Mouse (Mus musculus): Measurements from ENCODE around the gene Reln. TPM values are rescaled to one million over a fixed set of nuclear protein-coding genes. Genes with fewer than 3 reads are reported as not detected.
A peak's percentile ranks its signal among the peaks of the same experiment; 100 is the strongest.

Gene Reln
- polyA plus RNA-seq, 1 experiment from 2014 or later: 10.1 TPM

- WGBS: 87% methylated on average over 5 of the region's 5 CpGs
- no peaks in the 10 kb centered on the region for H3K4me1 ChIP-seq (ENCODE audit: control insufficient read depth, insufficient read depth, low read length)
- no peak for ATAC-seq (ENCODE audit: low FRiP score)
- no peak overlapping the region for H3K27ac ChIP-seq (ENCODE audit: low read depth, low read length)
- no peak overlapping the region for H3K4me2 ChIP-seq
- no peak overlapping the region for H3K9ac ChIP-seq (ENCODE audit: low read length)
- no peak for DNase-seq (ENCODE audit: low spot score, missing footprints)
- H3K27me3 ChIP-seq (ENCODE audit: control insufficient read depth, insufficient read depth, low read length): no peaks in the 10 kb centered on the region
- no peak overlapping the region for H3K4me3 ChIP-seq (ENCODE audit: low read depth, low read length)
- H3K36me3 ChIP-seq (ENCODE audit: control insufficient read depth, insufficient read depth, low read length): no peaks in the 10 kb centered on the region
- H3K9me3 ChIP-seq (ENCODE audit: control insufficient read depth, low read length): no peaks in the 10 kb centered on the region
These were observed 173.2 kb downstream of the Reln start for GRCm38 (mm10) chr5:22171336-22171735.

GRCm38 (mm10) chr5:22164060-22164934, 180.2 kb downstream of the Reln start:
- no peak overlapping the region for H3K9ac ChIP-seq (ENCODE audit: low read length)
- H3K27me3 ChIP-seq (ENCODE audit: control insufficient read depth, insufficient read depth, low read length): no peaks in the 10 kb centered on the region
- H3K4me2 ChIP-seq: no peak overlapping the region
- H3K36me3 ChIP-seq (ENCODE audit: control insufficient read depth, insufficient read depth, low read length): no peaks in the 10 kb centered on the region
- H3K27ac ChIP-seq (ENCODE audit: low read depth, low read length): no peak overlapping the region
- H3K9me3 ChIP-seq (ENCODE audit: control insufficient read depth, low read length): no peaks in the 10 kb centered on the region
- peak; percentile 84 for ATAC-seq (ENCODE audit: low FRiP score)
- no peak overlapping the region for H3K4me3 ChIP-seq (ENCODE audit: low read depth, low read length)
- peak; percentile 90 for DNase-seq (ENCODE audit: low spot score, missing footprints)
- peaks cover 4% of the 10 kb centered on the region; the same call in 1 of the 2 replicates for H3K4me1 ChIP-seq (ENCODE audit: control insufficient read depth, insufficient read depth, low read length)
- WGBS: 57% methylated on average over 10 of the region's 10 CpGs

- H3K27ac ChIP-seq (ENCODE audit: low read depth, low read length): no peak overlapping the region
- no peaks in the 10 kb centered on the region for H3K27me3 ChIP-seq (ENCODE audit: control insufficient read depth, insufficient read depth, low read length)
- H3K9me3 ChIP-seq (ENCODE audit: control insufficient read depth, low read length): no peaks in the 10 kb centered on the region
- DNase-seq (ENCODE audit: low spot score, missing footprints) (no peak), ATAC-seq (ENCODE audit: low FRiP score) (no peak)
- H3K4me2 ChIP-seq: no peak overlapping the region
- peaks cover 4% of the 10 kb centered on the region; the same call in 1 of the 2 replicates for H3K4me1 ChIP-seq (ENCODE audit: control insufficient read depth, insufficient read depth, low read length)
- no peak overlapping the region for H3K4me3 ChIP-seq (ENCODE audit: low read depth, low read length)
- WGBS: 58% methylated on average over 2 of the region's 2 CpGs
- no peaks in the 10 kb centered on the region for H3K36me3 ChIP-seq (ENCODE audit: control insufficient read depth, insufficient read depth, low read length)
- H3K9ac ChIP-seq (ENCODE audit: low read length): no peak overlapping the region
These were observed 183.6 kb downstream of the Reln start for GRCm38 (mm10) chr5:22160935-22161334.

- Histone ChIP-seq H3K9ac (ENCODE audit: low read length) (no peak overlapping the region), H3K36me3 (ENCODE audit: control insufficient read depth, insufficient read depth, low read length) (no peaks in the 10 kb centered on the region), H3K27me3 (ENCODE audit: control insufficient read depth, insufficient read depth, low read length) (no peaks in the 10 kb centered on the region), H3K4me1 (ENCODE audit: control insufficient read depth, insufficient read depth, low read length) (no peaks in the 10 kb centered on the region), H3K9me3 (ENCODE audit: control insufficient read depth, low read length) (no peaks in the 10 kb centered on the region), H3K27ac (ENCODE audit: low read depth, low read length) (no peak overlapping the region), H3K4me2 (no peak overlapping the region), H3K4me3 (ENCODE audit: low read depth, low read length) (no peak overlapping the region)
- 88% methylated on average over 11 of the region's 11 CpGs for WGBS
- ATAC-seq (ENCODE audit: low FRiP score) (no peak), DNase-seq (ENCODE audit: low spot score, missing footprints) (no peak)
These were observed 185.7 kb downstream of the Reln start for GRCm38 (mm10) chr5:22158754-22159153.

GRCm38 (mm10) chr5:22153601-22154000, 190.9 kb downstream of the Reln start:
- 47% methylated on average over 6 of the region's 6 CpGs for WGBS
- DNase-seq (ENCODE audit: low spot score, missing footprints): no peak
- Histone ChIP-seq H3K36me3 (ENCODE audit: control insufficient read depth, insufficient read depth, low read length) (no peaks in the 10 kb centered on the region), H3K9me3 (ENCODE audit: control insufficient read depth, low read length) (no peaks in the 10 kb centered on the region), H3K27ac (ENCODE audit: low read depth, low read length) (no peak overlapping the region), H3K9ac (ENCODE audit: low read length) (no peak overlapping the region), H3K4me3 (ENCODE audit: low read depth, low read length) (no peak overlapping the region), H3K27me3 (ENCODE audit: control insufficient read depth, insufficient read depth, low read length) (no peaks in the 10 kb centered on the region), H3K4me1 (ENCODE audit: control insufficient read depth, insufficient read depth, low read length) (no peaks in the 10 kb centered on the region), H3K4me2 (no peak overlapping the region)
- ATAC-seq (ENCODE audit: low FRiP score): no peak

- H3K4me2 ChIP-seq: no peak overlapping the region
- no peaks in the 10 kb centered on the region for H3K27me3 ChIP-seq (ENCODE audit: control insufficient read depth, insufficient read depth, low read length)
- ATAC-seq (ENCODE audit: low FRiP score): no peak
- H3K4me1 ChIP-seq (ENCODE audit: control insufficient read depth, insufficient read depth, low read length): no peaks in the 10 kb centered on the region
- no peak overlapping the region for H3K4me3 ChIP-seq (ENCODE audit: low read depth, low read length)
- H3K9ac ChIP-seq (ENCODE audit: low read length): no peak overlapping the region
- no peaks in the 10 kb centered on the region; the same call in 1 of the 2 replicates for H3K9me3 ChIP-seq (ENCODE audit: control insufficient read depth, low read length)
- DNase-seq (ENCODE audit: low spot score, missing footprints): peak; percentile 49
- WGBS: 81% methylated on average over 4 of the region's 4 CpGs
- H3K36me3 ChIP-seq (ENCODE audit: control insufficient read depth, insufficient read depth, low read length): no peaks in the 10 kb centered on the region
- H3K27ac ChIP-seq (ENCODE audit: low read depth, low read length): no peak overlapping the region
These were observed 202.7 kb downstream of the Reln start for GRCm38 (mm10) chr5:22141821-22142220.

GRCm38 (mm10) chr5:22139015-22139414, 205.5 kb downstream of the Reln start:
- WGBS: 72% methylated on average over 2 of the region's 2 CpGs

GRCm38 (mm10) chr5:22134402-22134801, 210.1 kb downstream of the Reln start:
- no peak for ATAC-seq (ENCODE audit: low FRiP score)
- Histone ChIP-seq H3K9me3 (ENCODE audit: control insufficient read depth, low read length) (no peaks in the 10 kb centered on the region; the same call in 1 of the 2 replicates), H3K4me2 (no peak overlapping the region), H3K4me1 (ENCODE audit: control insufficient read depth, insufficient read depth, low read length) (no peaks in the 10 kb centered on the region), H3K36me3 (ENCODE audit: control insufficient read depth, insufficient read depth, low read length) (no peaks in the 10 kb centered on the region), H3K4me3 (ENCODE audit: low read depth, low read length) (no peak overlapping the region), H3K9ac (ENCODE audit: low read length) (no peak overlapping the region), H3K27ac (ENCODE audit: low read depth, low read length) (no peak overlapping the region), H3K27me3 (ENCODE audit: control insufficient read depth, insufficient read depth, low read length) (no peaks in the 10 kb centered on the region)
- WGBS: 81% methylated on average over 9 of the region's 9 CpGs
- peak; percentile 33 for DNase-seq (ENCODE audit: low spot score, missing footprints)

More at GRCm38 (mm10) chr5:22139015-22139414, 205.5 kb downstream of the Reln start:
- DNase-seq (ENCODE audit: low spot score, missing footprints) (peak; percentile 8), ATAC-seq (ENCODE audit: low FRiP score) (no peak)
- Histone ChIP-seq H3K4me1 (ENCODE audit: control insufficient read depth, insufficient read depth, low read length) (no peaks in the 10 kb centered on the region), H3K27ac (ENCODE audit: low read depth, low read length) (no peak overlapping the region), H3K27me3 (ENCODE audit: control insufficient read depth, insufficient read depth, low read length) (no peaks in the 10 kb centered on the region), H3K4me2 (no peak overlapping the region), H3K9ac (ENCODE audit: low read length) (no peak overlapping the region), H3K36me3 (ENCODE audit: control insufficient read depth, insufficient read depth, low read length) (no peaks in the 10 kb centered on the region), H3K4me3 (ENCODE audit: low read depth, low read length) (no peak overlapping the region), H3K9me3 (ENCODE audit: control insufficient read depth, low read length) (no peaks in the 10 kb centered on the region; the same call in 1 of the 2 replicates)

- H3K4me3 ChIP-seq (ENCODE audit: low read depth, low read length): no peak overlapping the region
- H3K4me2 ChIP-seq: no peak overlapping the region
- H3K27ac ChIP-seq (ENCODE audit: low read depth, low read length): no peak overlapping the region
- DNase-seq (ENCODE audit: low spot score, missing footprints): peak; percentile 44
- H3K27me3 ChIP-seq (ENCODE audit: control insufficient read depth, insufficient read depth, low read length): no peaks in the 10 kb centered on the region
- 87% methylated on average over 5 of the region's 5 CpGs for WGBS
- H3K4me1 ChIP-seq (ENCODE audit: control insufficient read depth, insufficient read depth, low read length): no peaks in the 10 kb centered on the region
- no peaks in the 10 kb centered on the region for H3K9me3 ChIP-seq (ENCODE audit: control insufficient read depth, low read length)
- no peak overlapping the region for H3K9ac ChIP-seq (ENCODE audit: low read length)
- no peaks in the 10 kb centered on the region for H3K36me3 ChIP-seq (ENCODE audit: control insufficient read depth, insufficient read depth, low read length)
- ATAC-seq (ENCODE audit: low FRiP score): no peak
These were observed 212.6 kb downstream of the Reln start for GRCm38 (mm10) chr5:22131730-22132522.
